Mouse (Mus musculus) cortical plate, adult 2 months (tissue): ENCODE measurements around the gene Hk1. TPM values are rescaled to one million over a fixed set of nuclear protein-coding genes. Genes with fewer than 3 reads are reported as not detected.

ENCODE experiments used
- H3K27ac ChIP-seq: fragments of 200-500 bp; 2 replicates; pipeline ENCODE4 v1.5.1; 2012; ENCODE audit warnings: low read length, control low read depth, inconsistent platforms; ENCODE audit not compliant: insufficient read depth
- H3K4me1 ChIP-seq: fragments of 200-500 bp; 2 replicates; pipeline ENCODE4 v1.6.1; 2011; ENCODE audit warnings: low read length; ENCODE audit not compliant: control insufficient read depth, insufficient read depth
- H3K4me3 ChIP-seq: fragments of 200-500 bp; 2 replicates; pipeline ENCODE4 v1.5.1; 2011; ENCODE audit warnings: mild to moderate bottlenecking, low read length, control low read depth; ENCODE audit not compliant: insufficient read depth
- CTCF ChIP-seq: fragments of 200-500 bp; IDR thresholded peaks from 2 replicates; pipeline ENCODE4 v1.5.1; 2011; ENCODE audit warnings: mild to moderate bottlenecking, control low read depth, low read length; ENCODE audit not compliant: insufficient read depth; ENCODE audit errors: extremely low read depth
- POLR2A ChIP-seq: fragments of 200-500 bp; IDR thresholded peaks from 2 replicates; pipeline ENCODE4 v1.6.1; 2011; ENCODE audit warnings: mild to moderate bottlenecking, low read length, control low read depth; ENCODE audit not compliant: insufficient read depth; ENCODE audit errors: extremely low read depth
- polyA plus RNA-seq: library from polyadenylated mRNA; depleted of rRNA; stranded (reverse); fragments of >200 nt; gene quantifications from 2 replicates; pipeline ENCODE4 v1.2.3, GENCODE M21; 2012

The Hk1 gene
- polyA plus RNA-seq, 1 experiment: 223 TPM

DNA sequence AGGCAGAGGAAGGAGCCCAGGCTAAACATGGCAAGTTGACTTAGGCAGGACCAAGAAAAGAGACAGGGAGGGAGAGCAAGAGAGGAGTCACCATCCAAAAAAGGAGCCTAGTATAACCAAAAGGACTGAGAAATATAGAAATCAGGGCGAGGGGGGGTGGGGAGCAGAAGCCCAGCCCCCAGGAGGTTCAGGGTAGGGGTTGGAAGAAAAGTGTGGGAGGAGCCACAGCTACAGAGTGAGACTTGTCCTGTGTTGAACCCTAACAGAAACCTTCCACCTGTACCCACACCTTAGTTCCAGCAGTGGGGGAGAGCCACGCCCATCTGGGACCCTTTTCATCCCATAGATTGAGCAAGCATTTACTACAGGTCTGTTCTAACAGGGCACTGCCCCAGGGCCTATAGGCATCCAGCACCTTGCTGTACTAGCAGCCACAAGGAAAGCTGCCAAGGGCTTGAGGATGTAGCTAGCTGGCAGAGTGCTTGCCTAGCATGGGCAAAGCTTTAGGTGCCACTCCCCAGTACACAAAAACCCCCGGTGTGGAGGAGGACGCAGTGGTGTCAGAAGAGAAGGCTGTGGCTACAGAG is 96.4 kb downstream of the Hk1 start:
- H3K4me1 ChIP-seq: no peaks in the 10 kb centered on the region
- H3K27ac ChIP-seq: no peak overlapping the region
- no peak for TF ChIP-seq POLR2A
- TF ChIP-seq CTCF: no peak
- H3K4me3 ChIP-seq: no peak overlapping the region

DNA sequence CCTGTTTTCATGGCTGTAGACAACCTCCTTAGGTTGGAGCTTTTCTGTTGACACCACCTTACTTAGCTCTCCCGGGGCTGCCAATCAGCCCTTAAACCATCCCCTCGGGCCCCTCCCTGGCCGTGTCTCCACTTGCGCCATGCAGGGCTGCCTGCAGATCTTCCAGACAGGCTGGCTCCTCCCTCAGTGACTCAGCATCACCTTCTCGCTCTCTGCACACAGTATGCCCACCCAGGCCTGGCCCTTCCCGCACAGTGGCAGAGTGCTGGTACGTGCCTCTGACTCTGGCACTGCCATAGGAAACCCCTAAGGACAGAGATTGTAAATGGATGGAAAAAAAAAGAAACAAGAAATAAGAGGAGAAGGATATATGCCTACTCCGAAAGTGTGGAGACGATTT is 96.9 kb downstream of the Hk1 start:
- no peak for TF ChIP-seq CTCF
- no peak for TF ChIP-seq POLR2A
- no peak overlapping the region for H3K4me3 ChIP-seq
- H3K27ac ChIP-seq: no peak overlapping the region
- H3K4me1 ChIP-seq: no peaks in the 10 kb centered on the region

DNA sequence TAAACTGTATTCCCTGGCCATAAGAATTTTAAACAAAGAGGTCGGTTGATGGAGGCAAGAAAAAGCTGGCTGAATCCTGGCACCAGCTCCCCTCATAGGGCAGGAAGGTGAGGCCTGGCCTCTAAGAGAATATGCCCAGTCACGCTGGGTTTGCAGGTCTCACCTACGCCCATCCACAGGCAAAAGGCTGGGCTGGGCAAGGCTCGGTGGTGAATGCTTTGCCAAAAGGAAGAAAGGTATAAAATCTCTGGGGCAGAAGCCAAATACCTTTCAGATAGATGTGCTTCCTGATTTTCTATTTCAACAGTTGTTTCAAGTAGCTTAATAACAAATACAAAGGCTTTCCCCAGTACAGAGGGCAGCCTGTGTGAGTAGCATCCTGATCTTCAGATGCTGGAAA is 100.0 kb downstream of the Hk1 start:
- TF ChIP-seq CTCF: no peak
- TF ChIP-seq POLR2A: no peak
- H3K4me1 ChIP-seq: no peaks in the 10 kb centered on the region
- no peak overlapping the region for H3K27ac ChIP-seq
- no peak overlapping the region for H3K4me3 ChIP-seq

DNA sequence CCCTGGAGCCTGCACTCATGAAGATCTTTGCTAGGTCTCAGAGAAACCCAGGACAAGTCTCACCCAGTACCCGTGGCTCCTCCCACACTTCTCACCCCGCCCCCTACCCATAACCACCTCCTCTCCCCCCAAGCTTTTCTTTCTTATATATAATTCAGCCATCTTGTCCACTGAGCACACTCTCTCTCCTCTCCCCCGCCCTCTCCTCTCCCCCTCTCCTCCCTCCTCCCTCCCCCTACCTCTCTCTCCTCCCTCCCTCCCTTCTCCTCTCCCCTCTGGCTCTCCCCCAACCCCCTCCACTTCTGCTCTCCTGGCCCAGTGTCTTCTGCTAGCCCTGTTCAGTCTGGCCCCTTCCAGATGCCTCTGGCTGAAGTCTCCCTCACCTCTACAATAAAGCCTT is 100.6 kb downstream of the Hk1 start:
- TF ChIP-seq POLR2A: no peak
- no peak for TF ChIP-seq CTCF
- Histone ChIP-seq H3K4me1 (no peaks in the 10 kb centered on the region), H3K27ac (no peak overlapping the region), H3K4me3 (no peak overlapping the region)

DNA sequence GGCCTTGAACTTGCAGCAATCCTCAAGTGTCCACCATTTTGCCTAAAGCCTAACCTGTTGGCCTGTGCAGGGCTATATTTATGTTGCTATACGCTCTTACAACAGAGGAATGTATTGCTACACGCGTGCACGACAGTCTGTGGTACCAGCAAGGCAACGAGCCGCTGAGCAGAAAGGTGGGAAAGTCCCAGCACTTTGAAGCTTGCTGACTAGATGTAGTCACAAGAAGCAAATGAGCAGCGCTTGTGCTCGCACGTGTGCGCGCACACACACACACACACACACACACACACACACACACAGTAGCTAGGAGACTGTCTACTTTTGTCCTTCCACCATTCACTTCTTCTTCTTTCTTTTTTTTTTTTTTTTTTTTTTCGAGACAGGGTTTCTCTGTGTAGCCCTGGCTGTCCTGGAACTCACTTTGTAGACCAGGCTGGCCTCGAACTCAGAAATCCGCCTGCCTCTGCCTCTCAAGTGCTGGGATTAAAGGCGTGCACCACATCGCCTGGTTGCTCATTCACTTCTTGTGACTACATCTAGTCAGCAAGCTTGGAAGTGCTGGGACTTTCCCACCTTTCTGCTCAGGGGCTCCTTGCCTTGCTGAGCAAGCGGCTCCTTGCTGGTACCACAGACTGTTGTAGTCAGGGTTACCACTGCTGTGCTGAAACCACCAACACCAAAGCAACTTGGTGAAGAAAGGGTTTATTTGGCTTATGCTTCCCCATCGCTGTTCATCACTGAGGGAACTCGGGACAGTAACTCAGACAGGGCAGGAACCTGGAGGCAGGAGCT is 102.0 kb downstream of the Hk1 start:
- H3K4me1 ChIP-seq: no peaks in the 10 kb centered on the region
- H3K4me3 ChIP-seq: no peak overlapping the region
- TF ChIP-seq POLR2A: no peak
- TF ChIP-seq CTCF: no peak
- H3K27ac ChIP-seq: no peak overlapping the region

DNA sequence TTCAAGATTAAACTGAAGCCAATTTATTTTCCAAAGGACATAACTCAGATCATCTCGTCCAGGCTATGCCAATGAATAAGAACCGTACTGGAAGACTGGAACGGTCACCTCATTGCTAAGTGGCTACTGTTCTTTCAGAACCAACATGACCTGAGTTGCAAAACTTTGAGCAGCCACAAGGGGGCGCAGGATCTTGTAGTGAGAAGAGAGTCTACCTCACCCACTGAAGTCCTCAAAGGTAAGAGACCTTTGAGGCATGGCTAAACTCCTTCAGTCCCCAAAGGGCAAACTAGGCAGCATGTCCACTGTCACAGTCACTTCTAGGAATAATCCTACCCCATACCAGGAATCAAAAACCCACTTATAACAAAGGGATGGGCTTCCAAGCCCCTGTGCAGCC is 104.5 kb downstream of the Hk1 start:
- Histone ChIP-seq H3K4me3 (no peak overlapping the region), H3K4me1 (no peaks in the 10 kb centered on the region), H3K27ac (no peak overlapping the region)
- TF ChIP-seq CTCF (peak; percentile 72), POLR2A (no peak)

DNA sequence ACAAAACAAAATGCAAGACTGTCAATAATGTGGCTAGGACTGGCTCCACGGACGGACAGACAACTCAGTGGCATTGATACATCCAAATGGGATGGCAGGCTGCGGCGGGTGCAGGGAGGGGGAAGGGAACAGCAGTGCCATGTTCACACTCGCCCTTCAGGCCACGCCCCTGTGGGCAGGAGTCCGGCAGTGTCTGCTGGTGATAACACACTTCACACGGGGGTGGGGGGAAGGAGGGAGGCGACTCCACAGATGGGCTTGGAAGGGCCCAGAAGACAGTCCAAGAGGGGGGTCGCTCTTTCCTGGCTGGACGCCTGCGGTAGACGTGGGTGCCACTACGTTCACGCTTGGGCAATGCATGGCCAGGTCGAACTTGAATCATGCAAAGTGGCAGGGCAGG is 110.4 kb downstream of the Hk1 start:
- no peak overlapping the region for H3K4me3 ChIP-seq
- no peaks in the 10 kb centered on the region for H3K4me1 ChIP-seq
- H3K27ac ChIP-seq: no peak overlapping the region
- no peak for TF ChIP-seq CTCF
- TF ChIP-seq POLR2A: no peak

DNA sequence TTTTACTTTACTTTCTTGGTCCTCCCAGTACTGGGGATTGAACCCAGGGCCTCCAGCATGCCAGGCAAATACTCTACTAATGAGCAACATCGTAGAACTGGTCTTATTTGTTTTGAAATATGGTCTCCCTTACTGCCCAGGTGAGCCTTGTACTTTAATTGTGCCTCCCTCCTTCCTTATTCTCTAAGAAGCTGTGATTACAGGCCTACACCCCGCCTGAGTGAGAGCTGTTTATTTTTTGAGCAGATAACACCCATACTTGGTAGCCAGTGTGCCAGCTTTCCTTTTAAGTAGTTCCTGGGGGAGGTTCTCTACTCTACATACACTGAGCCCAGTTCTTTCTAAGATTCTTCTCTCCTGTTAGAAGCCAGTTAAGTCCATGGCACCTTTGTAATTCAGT is 115.4 kb downstream of the Hk1 start:
- H3K4me3 ChIP-seq: no peak overlapping the region
- TF ChIP-seq POLR2A (no peak), CTCF (no peak)
- H3K27ac ChIP-seq: no peak overlapping the region
- H3K4me1 ChIP-seq: no peaks in the 10 kb centered on the region

DNA sequence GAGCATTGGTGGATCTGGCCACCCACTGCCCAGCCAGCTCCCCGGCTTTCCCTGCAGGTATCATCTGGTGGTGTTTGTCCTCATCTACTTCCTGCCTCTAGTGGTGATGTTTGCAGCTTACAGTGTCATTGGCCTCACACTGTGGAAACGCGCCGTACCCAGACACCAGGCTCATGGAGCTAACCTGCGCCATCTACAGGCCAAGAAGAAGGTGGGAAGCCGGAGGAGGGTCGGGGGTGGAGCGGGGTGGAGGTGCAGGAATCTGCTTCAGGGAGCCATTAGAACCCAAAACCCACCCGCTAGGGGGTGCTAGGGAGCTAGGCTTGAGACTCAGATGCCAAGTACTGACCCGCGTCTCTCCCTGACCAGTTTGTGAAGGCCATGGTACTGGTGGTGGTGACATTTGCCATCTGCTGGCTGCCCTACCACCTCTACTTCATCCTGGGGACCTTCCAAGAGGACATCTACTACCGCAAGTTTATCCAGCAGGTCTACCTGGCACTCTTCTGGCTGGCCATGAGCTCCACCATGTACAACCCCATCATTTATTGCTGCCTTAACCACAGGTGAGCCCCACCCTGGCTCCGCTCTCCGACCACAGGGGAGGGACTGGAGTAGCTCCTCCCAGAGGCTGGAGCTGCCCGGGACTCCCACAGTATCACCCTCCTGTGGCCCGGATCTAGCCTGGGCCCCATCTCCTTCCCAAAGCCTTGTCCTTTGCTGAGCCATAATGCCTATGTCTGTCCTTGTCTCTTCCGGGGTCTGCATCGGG is 118.4 kb downstream of the Hk1 start:
- Histone ChIP-seq H3K4me1 (no peaks in the 10 kb centered on the region), H3K4me3 (no peak overlapping the region), H3K27ac (no peak overlapping the region)
- peak; percentile 72 for TF ChIP-seq CTCF
- TF ChIP-seq POLR2A: no peak
